Mouse (Mus musculus) kidney, embryonic 16.5 days (tissue): ENCODE measurements around the gene Tab1. TPM values are rescaled to one million over a fixed set of nuclear protein-coding genes. Genes with fewer than 3 reads are reported as not detected.

ENCODE experiments used
- ATAC-seq: fragments of 200-750 bp; cut with Nextera tagmentation; 2 replicates; pipeline ENCODE4 v1.8.0; 2017; ENCODE audit warnings: moderate TSS enrichment; ENCODE audit not compliant: low FRiP score, low TSS enrichment
- H3K27ac ChIP-seq: fragments of 300-500 bp; sonication (generic); 2 replicates; pipeline ENCODE4 v1.5.1; 2014; ENCODE audit warnings: low read length
- H3K27me3 ChIP-seq: fragments of 300-500 bp; sonication (generic); 2 replicates; pipeline ENCODE4 v1.6.1; 2014; ENCODE audit warnings: low read length, control low read depth, mixed read lengths; ENCODE audit not compliant: insufficient read depth
- H3K36me3 ChIP-seq: fragments of 300-500 bp; sonication (generic); 2 replicates; pipeline ENCODE4 v1.6.1; 2014; ENCODE audit warnings: low read length, control low read depth, mixed read lengths; ENCODE audit not compliant: insufficient read depth
- H3K4me1 ChIP-seq: fragments of 300-500 bp; sonication (generic); 2 replicates; pipeline ENCODE4 v1.6.1; 2014; ENCODE audit warnings: low read length, control low read depth, mixed read lengths; ENCODE audit not compliant: insufficient read depth
- H3K4me2 ChIP-seq: fragments of 300-500 bp; sonication (generic); replicated peaks from 2 replicates; pipeline ENCODE4 v1.6.1; 2014; ENCODE audit warnings: low read depth, low read length
- H3K4me3 ChIP-seq: fragments of 300-500 bp; sonication (generic); 2 replicates; pipeline ENCODE4 v1.5.1; 2014; ENCODE audit warnings: mild to moderate bottlenecking, low read length
- H3K9ac ChIP-seq: fragments of 300-500 bp; sonication (generic); replicated peaks from 2 replicates; pipeline ENCODE4 v1.6.1; 2014; ENCODE audit warnings: low read length
- H3K9me3 ChIP-seq: fragments of 300-500 bp; sonication (generic); 2 replicates; pipeline ENCODE4 v1.6.1; 2016; ENCODE audit warnings: low read length, control low read depth
- WGBS: fragments of 180-500 bp; shearing (Covaris S2); extraction: QIAGEN DNeasy Blood & Tissue Kit; methylation state at CpG from one replicate; pipeline ENCODE4 v1.1.7; 2014; 5-methylcytosine and 5-hydroxymethylcytosine counted together
- polyA plus RNA-seq: library from polyadenylated mRNA; unstranded; fragments of >200 nt; fragmentation: Nextera tagmentation; extraction: Ambion mirVana; gene quantifications from 2 replicates; pipeline ENCODE4 v1.2.1, GENCODE M21; 2015

The Tab1 gene
- polyA plus RNA-seq, 1 experiment from 2014 or later = 44.1 TPM

- Histone ChIP-seq H3K4me3 (no peak overlapping the region), H3K27ac (no peak overlapping the region), H3K36me3 (peaks cover 13% of the 10 kb centered on the region), H3K27me3 (no peaks in the 10 kb centered on the region), H3K4me2 (no peak overlapping the region), H3K4me1 (no peaks in the 10 kb centered on the region), H3K9ac (no peak overlapping the region), H3K9me3 (peaks cover 3% of the 10 kb centered on the region; the same call in 1 of the 2 replicates)
- 93% methylated on average over 6 of the region's 6 CpGs for WGBS
- no peak for ATAC-seq
Measured at GRCm38 (mm10) chr15:80143760-80144159, 10.8 kb downstream of the Tab1 start.

- Histone ChIP-seq H3K4me1 (no peaks in the 10 kb centered on the region), H3K9me3 (peaks cover 3% of the 10 kb centered on the region; the same call in 1 of the 2 replicates), H3K27ac (no peak overlapping the region), H3K4me2 (no peak overlapping the region), H3K9ac (no peak overlapping the region), H3K36me3 (peaks cover 24% of the 10 kb centered on the region), H3K4me3 (no peak overlapping the region), H3K27me3 (no peaks in the 10 kb centered on the region)
- ATAC-seq = no peak
- 95% methylated on average over 5 of the region's 5 CpGs for WGBS
Measured at GRCm38 (mm10) chr15:80145397-80145796, 12.5 kb downstream of the Tab1 start.

DNA sequence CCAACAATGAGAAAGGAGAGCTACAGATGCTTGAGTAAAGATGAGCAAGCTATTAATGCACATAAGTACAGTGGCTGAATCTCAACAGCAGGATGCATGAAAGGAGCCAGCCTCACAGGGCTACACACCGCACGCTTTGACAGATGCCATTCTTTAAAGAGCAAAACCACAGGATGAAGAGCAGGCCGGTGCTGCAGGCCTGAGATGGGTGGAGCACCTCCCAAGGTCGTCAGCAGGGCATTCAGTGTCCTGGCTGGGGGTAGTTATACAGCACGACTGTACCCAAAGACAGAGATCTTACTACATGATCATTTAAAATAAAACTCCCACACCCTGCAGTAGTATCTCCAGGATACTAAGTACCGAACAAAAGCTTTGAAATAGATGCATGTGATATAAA is 13.2 kb downstream of the Tab1 start:
- no peak overlapping the region for H3K9ac ChIP-seq
- no peak overlapping the region for H3K27ac ChIP-seq
- 74% methylated on average over 6 of the region's 6 CpGs for WGBS
- H3K27me3 ChIP-seq = no peaks in the 10 kb centered on the region
- no peak for ATAC-seq
- H3K4me3 ChIP-seq = no peak overlapping the region
- peaks cover 25% of the 10 kb centered on the region for H3K36me3 ChIP-seq
- no peaks in the 10 kb centered on the region for H3K4me1 ChIP-seq
- H3K9me3 ChIP-seq = peaks cover 3% of the 10 kb centered on the region; the same call in 1 of the 2 replicates
- no peak overlapping the region for H3K4me2 ChIP-seq

GRCm38 (mm10) chr15:80147090-80147489 is 14.2 kb downstream of the Tab1 start:
- Histone ChIP-seq H3K27me3 (no peaks in the 10 kb centered on the region), H3K9me3 (peaks cover 2% of the 10 kb centered on the region; the same call in 1 of the 2 replicates)

DNA sequence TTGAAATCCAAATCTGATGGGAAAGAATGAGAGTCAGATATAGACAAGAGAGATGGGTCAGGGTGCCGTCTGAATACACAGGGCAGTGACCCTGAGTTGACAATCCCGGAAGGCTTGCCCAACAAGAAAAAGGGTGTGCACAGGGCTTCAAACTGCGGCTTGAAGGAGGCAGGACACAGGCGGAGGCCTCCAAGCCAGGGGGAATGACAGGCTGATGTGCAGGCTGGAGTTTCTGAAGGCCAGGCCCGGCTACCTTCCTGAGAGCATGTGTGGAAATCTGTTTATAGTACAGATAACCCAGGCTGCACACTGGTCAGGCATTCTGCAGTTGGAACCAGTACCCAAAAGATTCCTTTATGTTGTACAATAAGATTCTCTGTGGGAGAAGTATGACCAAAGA is 14.6 kb downstream of the Tab1 start:
- peaks cover 22% of the 10 kb centered on the region for H3K36me3 ChIP-seq

More at GRCm38 (mm10) chr15:80147090-80147489, 14.2 kb downstream of the Tab1 start:
- Histone ChIP-seq H3K4me3 (no peak overlapping the region), H3K4me2 (no peak overlapping the region), H3K9ac (no peak overlapping the region), H3K4me1 (no peaks in the 10 kb centered on the region), H3K27ac (no peak overlapping the region), H3K36me3 (peaks cover 25% of the 10 kb centered on the region)
- 88% methylated on average over 14 of the region's 14 CpGs for WGBS
- no peak for ATAC-seq

DNA sequence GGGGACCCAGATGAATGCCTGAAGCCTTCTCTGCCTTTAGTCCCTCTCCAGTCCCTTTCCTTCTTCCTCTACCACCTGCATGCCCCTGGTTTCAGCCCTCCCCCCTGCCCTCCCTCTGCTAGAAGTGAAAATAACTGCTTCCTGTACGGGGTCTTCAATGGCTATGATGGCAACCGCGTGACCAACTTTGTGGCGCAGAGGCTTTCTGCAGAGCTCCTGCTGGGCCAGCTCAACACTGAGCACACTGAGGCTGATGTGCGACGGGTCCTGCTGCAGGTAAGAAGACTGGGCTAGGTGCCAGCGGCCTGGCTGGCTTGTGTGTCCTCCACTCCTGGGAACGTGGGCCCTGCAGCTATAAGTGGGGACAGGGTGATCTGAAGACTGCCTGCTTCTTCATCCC is 15.6 kb downstream of the Tab1 start:
- no peak for ATAC-seq
- Histone ChIP-seq H3K36me3 (peaks cover 25% of the 10 kb centered on the region), H3K27me3 (no peaks in the 10 kb centered on the region), H3K9ac (no peak overlapping the region), H3K27ac (no peak overlapping the region), H3K4me1 (no peaks in the 10 kb centered on the region), H3K4me3 (no peak overlapping the region), H3K9me3 (no peaks in the 10 kb centered on the region), H3K4me2 (no peak overlapping the region)
- 88% methylated on average over 8 of the region's 8 CpGs for WGBS

More for the DNA sequence above, 14.6 kb downstream of the Tab1 start:
- H3K27ac ChIP-seq = no peak overlapping the region
- no peaks in the 10 kb centered on the region for H3K27me3 ChIP-seq
- no peaks in the 10 kb centered on the region for H3K4me1 ChIP-seq
- ATAC-seq = no peak
- H3K4me2 ChIP-seq = no peak overlapping the region
- H3K4me3 ChIP-seq = no peak overlapping the region
- H3K9ac ChIP-seq = no peak overlapping the region
- no peaks in the 10 kb centered on the region for H3K9me3 ChIP-seq
- 63% methylated on average over 5 of the region's 5 CpGs for WGBS

DNA sequence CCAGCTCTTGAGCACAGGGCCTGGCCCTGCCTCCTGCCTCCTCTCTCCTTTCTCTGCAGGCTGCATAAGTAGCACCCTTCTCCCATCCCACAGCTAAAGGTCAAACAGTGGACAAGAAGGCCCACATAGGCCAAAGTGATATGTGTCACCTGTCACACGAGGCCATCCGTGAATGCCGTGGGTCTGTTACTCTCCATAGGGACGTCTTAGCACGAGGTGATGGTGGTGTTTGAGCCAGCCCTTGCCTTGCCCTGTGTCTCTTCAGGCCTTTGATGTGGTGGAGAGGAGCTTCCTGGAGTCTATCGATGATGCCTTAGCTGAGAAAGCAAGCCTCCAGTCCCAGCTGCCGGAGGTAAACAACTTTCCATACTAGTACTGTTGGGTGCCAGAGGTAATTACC is 16.6 kb downstream of the Tab1 start:
- Histone ChIP-seq H3K9ac (no peak overlapping the region), H3K4me1 (no peaks in the 10 kb centered on the region), H3K4me3 (no peak overlapping the region), H3K9me3 (no peaks in the 10 kb centered on the region), H3K27ac (no peak overlapping the region), H3K36me3 (peaks cover 32% of the 10 kb centered on the region), H3K27me3 (no peaks in the 10 kb centered on the region), H3K4me2 (no peak overlapping the region)
- 87% methylated on average over 7 of the region's 7 CpGs for WGBS
- no peak for ATAC-seq

DNA sequence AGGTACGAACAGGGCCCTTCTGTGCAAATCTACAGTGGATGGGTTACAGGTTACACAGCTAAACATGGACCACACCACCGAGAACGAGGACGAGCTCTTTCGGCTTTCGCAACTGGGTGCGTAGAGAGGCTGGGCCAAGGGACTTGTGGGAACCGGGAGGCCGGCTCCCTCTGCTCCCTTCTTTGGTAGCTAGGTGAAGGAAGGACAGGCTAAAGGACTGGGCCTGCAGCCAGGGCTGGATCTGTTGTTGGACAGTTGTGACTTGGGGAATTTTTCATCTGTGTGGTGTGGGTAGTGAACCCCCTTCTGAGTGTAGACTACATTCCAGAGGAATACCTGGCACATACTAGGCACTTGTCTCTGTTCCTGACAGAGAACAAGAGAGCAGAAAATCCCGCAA is 19.7 kb downstream of the Tab1 start:
- peaks cover 55% of the 10 kb centered on the region for H3K36me3 ChIP-seq
- no peak overlapping the region for H3K9ac ChIP-seq
- no peak overlapping the region for H3K4me3 ChIP-seq

DNA sequence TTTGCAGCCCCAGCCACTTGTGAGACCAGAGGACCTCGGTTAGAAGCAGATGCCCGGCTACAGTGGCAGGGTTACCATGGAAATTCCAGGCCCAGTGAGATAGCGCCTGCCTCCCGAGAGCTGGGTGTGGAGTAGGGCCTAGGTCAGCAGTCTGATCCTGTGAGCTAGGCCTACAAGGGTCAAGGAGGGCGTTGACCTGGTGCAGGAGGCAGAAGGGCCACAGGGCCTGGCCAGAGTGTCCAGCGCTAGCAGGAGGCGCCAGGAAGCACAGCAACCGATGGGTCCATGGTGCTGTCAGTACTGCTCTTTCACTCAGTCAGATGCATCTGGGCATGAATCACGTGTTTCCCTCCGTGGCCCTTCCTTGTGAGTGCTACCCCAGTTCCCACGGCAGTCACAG is 20.8 kb downstream of the Tab1 start:
- no peaks in the 10 kb centered on the region for H3K27me3 ChIP-seq
- no peak for ATAC-seq
- H3K4me1 ChIP-seq = peaks cover 12% of the 10 kb centered on the region
- H3K4me3 ChIP-seq = no peak overlapping the region
- H3K36me3 ChIP-seq = peaks cover 65% of the 10 kb centered on the region
- no peak overlapping the region for H3K9ac ChIP-seq
- H3K27ac ChIP-seq = no peak overlapping the region
- 83% methylated on average over 11 of the region's 11 CpGs for WGBS
- H3K4me2 ChIP-seq = no peak overlapping the region
- no peaks in the 10 kb centered on the region for H3K9me3 ChIP-seq

More for the DNA sequence above, 19.7 kb downstream of the Tab1 start:
- Histone ChIP-seq H3K9me3 (no peaks in the 10 kb centered on the region), H3K27me3 (no peaks in the 10 kb centered on the region), H3K4me1 (peaks cover 2% of the 10 kb centered on the region; the same call in 1 of the 2 replicates), H3K4me2 (no peak overlapping the region), H3K27ac (no peak overlapping the region)
- ATAC-seq = no peak
- WGBS = 84% methylated on average over 10 of the region's 10 CpGs

DNA sequence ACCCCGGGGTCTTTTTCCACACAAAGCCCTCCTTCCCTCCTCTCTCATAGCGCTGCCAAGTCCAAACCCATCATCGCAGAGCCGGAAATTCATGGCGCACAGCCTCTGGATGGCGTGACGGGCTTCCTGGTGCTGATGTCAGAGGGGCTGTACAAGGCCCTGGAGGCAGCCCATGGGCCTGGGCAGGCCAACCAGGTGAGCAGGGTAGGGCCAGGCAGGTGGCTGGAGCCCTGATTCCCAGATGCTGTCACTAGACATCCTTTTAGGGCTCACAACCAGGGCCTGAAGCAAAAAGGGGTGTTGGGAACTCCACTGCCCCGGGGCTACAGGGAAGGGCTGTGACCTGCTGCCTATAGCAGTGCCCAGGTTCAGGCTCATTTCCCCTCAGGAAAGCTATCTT is 22.8 kb downstream of the Tab1 start:
- Histone ChIP-seq H3K9ac (no peak overlapping the region), H3K4me1 (peaks cover 30% of the 10 kb centered on the region), H3K4me2 (no peak overlapping the region), H3K4me3 (no peak overlapping the region), H3K27me3 (no peaks in the 10 kb centered on the region), H3K9me3 (no peaks in the 10 kb centered on the region), H3K36me3 (peaks cover 60% of the 10 kb centered on the region), H3K27ac (no peak overlapping the region)
- ATAC-seq = no peak
- WGBS = 91% methylated on average over 8 of the region's 8 CpGs
